In genomic region chr11:112779762-112780161, GRCm38 (mm10) we compare ENCODE assay signal across 10 mouse cellular contexts. TPM values are rescaled to one million over a fixed set of nuclear protein-coding genes. Genes with fewer than 3 reads are reported as not detected.
DNase-seq lines count a peak whose midpoint lies in the region; ATAC-seq and TF ChIP-seq lines count a peak whose summit lies in the region.
"Had no signal": no experiment of that assay in that cellular context is flagged by ENCODE, and none has a peak within 500 bp of the region (broad histone marks: within the 10 kb centered on the region; RNA-seq: fewer than 3 reads in every experiment).

No protein-coding gene starts in this region.

- DNase-seq in frontal cortex, postnatal 36 days (ENCODE audit: low spot score in 2 of 2), result peak; percentile 31 to 47
- no peak for DNase-seq in frontal cortex, postnatal 25 days (ENCODE audit: low spot score in 2 of 2)
- peak; percentile 68 for DNase-seq in 3T3-L1 (ENCODE audit: low read depth, low spot score)
- peak; percentile 56 to 62 for DNase-seq in heart, postnatal 10 days
- peak; percentile 84 for DNase-seq in limb, embryonic 11.5 days (ENCODE audit: low spot score)
- peak; percentile 65 for DNase-seq in right cerebral cortex, postnatal 10 days (ENCODE audit: low spot score in 2 of 2)
- no peak for DNase-seq in spleen, adult 18-20 months

- no peak for ATAC-seq in limb, embryonic 11.5 days (ENCODE audit: insufficient number of reproducible peaks, low FRiP score, low TSS enrichment, low read depth)

- TF ChIP-seq POLR2A in cortical plate, adult 2 months (IDR thresholded peaks at IDR 0.05; ENCODE audit: extremely low read depth, insufficient read depth, low read length), result no peak

- WGBS in limb, embryonic 11.5 days, result under 1% methylated on average over 10 of the region's 10 CpGs

- peak; percentile 65 for TF ChIP-seq CTCF in cortical plate, adult 2 months (IDR thresholded peaks at IDR 0.05; ENCODE audit: extremely low read depth, insufficient read depth, low read length)

- H3K27me3 ChIP-seq in limb, embryonic 11.5 days (ENCODE audit: control insufficient read depth, insufficient read depth, low read length), result peaks cover under 1% of the 10 kb centered on the region; the same call in 1 of the 2 replicates

- H3K4me3 ChIP-seq in cortical plate, adult 2 months (ENCODE audit: insufficient read depth, low read length), result no peak overlapping the region
- no peak overlapping the region for H3K4me3 ChIP-seq in limb, embryonic 11.5 days (ENCODE audit: low read depth, low read length)
- H3K4me3 ChIP-seq: neural tube, embryonic 12.5 days had no signal

- intact Hi-C loops in heart, postnatal 10 days (cut with DNase I), result loop anchor here (2.0 to 10.0 kb wide), 4 partner anchors 567 to 1243 kb away; no protein-coding TSS in a partner anchor

- no peaks in the 10 kb centered on the region for H3K36me3 ChIP-seq in limb, embryonic 11.5 days (ENCODE audit: control insufficient read depth, insufficient read depth, low read length)
- H3K36me3 ChIP-seq: G1E had no signal

- no peaks in the 10 kb centered on the region for H3K9me3 ChIP-seq in limb, embryonic 11.5 days (ENCODE audit: control insufficient read depth, low read length)
- H3K9me3 ChIP-seq: neural tube, embryonic 12.5 days had no signal

- H3K9ac ChIP-seq in limb, embryonic 11.5 days (ENCODE audit: low read length), result no peak overlapping the region
- H3K9ac ChIP-seq: neural tube, embryonic 12.5 days had no signal

- H3K27ac ChIP-seq in cortical plate, adult 2 months (ENCODE audit: insufficient read depth, low read length), result no peak overlapping the region
- no peak overlapping the region for H3K27ac ChIP-seq in limb, embryonic 11.5 days (replicated peaks; ENCODE audit: low read depth, low read length)
- H3K27ac ChIP-seq: neural tube, embryonic 12.5 days had no signal

- no peaks in the 10 kb centered on the region for H3K4me1 ChIP-seq in cortical plate, adult 2 months (ENCODE audit: control insufficient read depth, insufficient read depth, low read length)
- H3K4me1 ChIP-seq in limb, embryonic 11.5 days (ENCODE audit: control insufficient read depth, insufficient read depth, low read length), result peaks cover 20% of the 10 kb centered on the region

- H3K4me2 ChIP-seq in limb, embryonic 11.5 days (ENCODE audit: low read depth, severe bottlenecking), result peak overlapping the region; percentile 11; the same call in 1 of the 2 replicates

RNA-seq across cellular contexts. Expression of gene Sox9, which starts 2.3 kb away (rescaled TPM):
- 19.2 and 21.8 TPM in 2 replicates for polyA plus RNA-seq in cortical plate, adult 2 months (2012; rRNA removed)
- total RNA-seq in heart, postnatal 10 days (2021), result 1 to 10 TPM; 6.5 to 6.7 TPM
- polyA plus RNA-seq in limb, embryonic 11.5 days (2014; fragmentation: Nextera tagmentation; extraction: Ambion mirVana), result 208 and 215 TPM in 2 replicates
- polyA plus RNA-seq: G1E had no signal

Comparison
In these comparisons a context has a peak if more than half of its experiments do, and no peak if none do; other contexts are left out.
1. DNase-seq: peak in frontal cortex, postnatal 36 days (2 of 2), 3T3-L1 (single experiment), heart, postnatal 10 days (2 of 2), limb, embryonic 11.5 days (single experiment) and right cerebral cortex, postnatal 10 days (2 of 2); none in frontal cortex, postnatal 25 days (0 of 2) and spleen, adult 18-20 months (0 of 2).